Mouse (Mus musculus) left cerebral cortex, adult 2 months (tissue): ENCODE results near the gene Dact2. TPM values are rescaled to one million over a fixed set of nuclear protein-coding genes. Genes with fewer than 3 reads are reported as not detected.

Experiments used
- DNase-seq, 2 experiments: peaks; one replicate each; pipeline ENCODE4 v3.0.0; 2021 to 2022; ENCODE audit warnings: low spot score in 2 of 2, mixed read lengths in 1 of 2; ENCODE audit errors: extremely low spot score in 1 of 2
- H3K27ac ChIP-seq: fragments of 200-600 bp; 2 replicates; pipeline ENCODE4 v1.8.1; 2022
- H3K4me3 ChIP-seq: fragments of 200-600 bp; 2 replicates; pipeline ENCODE4 v1.8.1; 2022
- CTCF ChIP-seq: fragments of 200-600 bp; IDR thresholded peaks from 2 replicates; pipeline ENCODE4 v1.8.1; 2022; ENCODE audit warnings: antibody characterized with exemption, mild to moderate bottlenecking, moderate library complexity
- intact Hi-C: fragments of 180-260 bp; cut with DNase I; formaldehyde crosslinking; loops from one replicate; pipeline ENCODE4 v1.15.1; 2025
- total RNA-seq, 2 experiments: library from RNA; stranded (reverse); gene quantifications; 2 replicates each; pipeline ENCODE4 v1.2.3; 2021

Dact2 gene
- total RNA-seq, 2 experiments from 2014 or later: 58.6 to 100 TPM

DNA sequence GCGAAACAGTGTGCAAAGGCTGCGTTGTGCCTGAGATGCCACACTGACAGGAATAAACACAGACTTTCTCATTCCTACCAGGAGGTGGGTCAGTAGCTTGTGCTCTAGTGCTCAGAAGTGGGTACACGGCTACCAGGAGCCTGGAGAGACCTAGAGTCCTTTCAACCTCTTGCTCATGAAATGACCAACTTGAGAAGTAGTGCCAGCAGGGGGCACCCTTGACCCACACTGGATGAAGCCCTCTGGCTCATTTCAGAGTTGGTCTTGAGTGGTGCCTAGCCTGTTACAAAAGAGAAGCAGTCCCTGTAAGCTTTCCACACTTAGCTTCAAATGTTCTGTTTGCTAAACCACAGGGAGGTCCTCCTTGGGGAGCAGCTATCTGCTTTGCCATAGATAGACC lies 28.5 kb upstream of the Dact2 start:
- H3K27ac ChIP-seq: no peak overlapping the region
- intact Hi-C loops: loop anchor here (1.0 to 2.0 kb wide), 4 partner anchors 56 to 672 kb away; no protein-coding TSS in a partner anchor
- no peak overlapping the region for H3K4me3 ChIP-seq
- peak; percentile 82 for TF ChIP-seq CTCF
- DNase-seq: peak; percentile 72 to 86

DNA sequence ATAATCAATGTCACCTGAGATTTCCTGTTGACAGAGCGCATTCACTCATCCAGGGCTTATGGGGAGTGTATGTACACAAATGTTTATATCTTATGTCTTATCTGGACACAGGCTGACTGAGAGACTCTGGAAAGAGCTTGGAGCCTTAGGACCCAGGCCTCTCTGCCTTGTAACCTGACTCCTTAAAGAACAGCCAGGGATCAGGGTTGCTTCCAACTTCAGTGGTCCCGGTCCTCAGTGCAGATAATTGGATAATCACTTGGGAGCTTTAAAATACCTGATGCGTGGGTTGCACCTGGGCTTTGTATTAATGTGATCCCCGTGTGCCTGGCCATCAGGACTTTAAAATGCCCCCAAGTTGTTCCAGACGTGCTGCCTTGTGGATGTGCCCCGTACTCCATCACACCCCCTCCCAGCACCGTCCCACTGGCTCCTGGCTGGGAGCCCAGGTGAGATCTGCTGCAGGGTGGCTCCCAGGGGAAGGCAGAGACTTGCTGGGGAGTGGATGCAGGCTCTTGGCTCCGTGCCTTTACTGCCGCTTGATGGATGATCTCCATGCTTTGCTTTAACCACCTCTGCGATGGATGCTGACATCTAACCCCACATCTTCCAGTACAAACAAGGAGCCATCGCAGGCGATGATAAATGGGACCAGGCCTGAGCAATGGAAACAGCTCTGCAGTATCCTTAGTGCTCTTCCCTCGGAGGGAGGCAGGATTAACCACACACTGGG lies 26.8 kb upstream of the Dact2 start:
- no peak for DNase-seq
- TF ChIP-seq CTCF: no peak
- intact Hi-C loops: no loop called here
- Histone ChIP-seq H3K27ac (no peak overlapping the region), H3K4me3 (no peak overlapping the region)

DNA sequence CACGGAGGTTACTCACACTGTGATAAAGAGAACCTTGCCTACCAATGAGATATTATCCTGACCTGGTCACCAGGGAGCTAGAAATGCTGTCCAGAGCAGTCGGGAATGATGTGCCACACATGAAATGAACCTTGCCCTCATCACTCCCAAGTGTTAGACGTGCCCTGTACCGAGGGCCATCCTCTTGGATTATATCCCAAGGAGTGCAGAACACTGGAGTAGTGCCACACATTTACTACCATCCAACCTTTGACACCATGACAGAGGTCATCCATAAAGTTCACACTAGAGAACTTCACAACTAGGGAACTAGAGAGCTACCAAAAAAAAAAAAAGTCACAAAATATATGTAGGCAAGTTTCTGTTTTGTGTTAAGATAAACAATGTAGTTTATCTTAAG lies 24.3 kb upstream of the Dact2 start:
- intact Hi-C loops: no loop called here
- H3K27ac ChIP-seq: no peak overlapping the region
- no peak for DNase-seq
- H3K4me3 ChIP-seq: no peak overlapping the region
- no peak for TF ChIP-seq CTCF

DNA sequence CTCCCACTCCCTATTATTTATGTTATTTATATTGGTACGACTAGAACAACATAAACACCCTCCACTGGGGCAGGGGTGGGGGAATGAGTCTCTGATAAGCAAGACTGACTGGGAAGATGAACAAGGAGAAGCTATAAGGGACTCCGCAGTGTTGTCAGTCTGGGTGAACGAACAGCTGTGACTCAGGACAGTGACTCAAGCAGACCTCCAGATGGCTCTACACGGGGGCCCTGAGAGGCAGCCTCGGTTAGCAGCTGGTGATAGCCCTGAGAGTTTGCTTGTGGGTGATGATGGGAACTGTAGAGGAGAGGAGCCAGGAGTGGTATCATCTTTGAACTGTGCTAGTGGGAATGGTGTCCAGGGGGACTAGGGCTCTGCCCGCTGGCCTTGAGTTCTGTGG lies 23.5 kb upstream of the Dact2 start:
- DNase-seq: no peak
- Histone ChIP-seq H3K4me3 (no peak overlapping the region), H3K27ac (no peak overlapping the region)
- intact Hi-C loops: no loop called here
- no peak for TF ChIP-seq CTCF

DNA sequence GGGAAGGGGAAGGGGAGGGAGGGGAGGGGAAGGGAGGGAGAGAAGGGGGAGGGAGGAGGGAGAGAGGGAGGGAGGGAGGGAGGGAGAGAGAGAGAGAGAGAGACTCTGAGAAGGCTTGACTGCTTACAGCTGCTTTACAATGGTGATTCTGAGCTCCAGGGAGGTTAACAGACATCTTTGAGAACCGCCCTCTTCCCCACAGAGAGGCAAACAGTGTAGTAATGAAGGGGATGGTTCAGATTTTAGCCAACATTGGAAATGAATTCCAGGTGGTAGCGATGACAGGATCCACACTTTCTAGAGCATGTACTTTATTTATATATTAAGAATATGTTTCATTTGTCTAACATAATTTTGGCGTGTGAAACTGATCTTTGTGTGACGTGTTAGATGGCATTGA lies 22.7 kb upstream of the Dact2 start:
- no peak overlapping the region for H3K4me3 ChIP-seq
- intact Hi-C loops: no loop called here
- no peak overlapping the region for H3K27ac ChIP-seq
- no peak for TF ChIP-seq CTCF
- no peak for DNase-seq

DNA sequence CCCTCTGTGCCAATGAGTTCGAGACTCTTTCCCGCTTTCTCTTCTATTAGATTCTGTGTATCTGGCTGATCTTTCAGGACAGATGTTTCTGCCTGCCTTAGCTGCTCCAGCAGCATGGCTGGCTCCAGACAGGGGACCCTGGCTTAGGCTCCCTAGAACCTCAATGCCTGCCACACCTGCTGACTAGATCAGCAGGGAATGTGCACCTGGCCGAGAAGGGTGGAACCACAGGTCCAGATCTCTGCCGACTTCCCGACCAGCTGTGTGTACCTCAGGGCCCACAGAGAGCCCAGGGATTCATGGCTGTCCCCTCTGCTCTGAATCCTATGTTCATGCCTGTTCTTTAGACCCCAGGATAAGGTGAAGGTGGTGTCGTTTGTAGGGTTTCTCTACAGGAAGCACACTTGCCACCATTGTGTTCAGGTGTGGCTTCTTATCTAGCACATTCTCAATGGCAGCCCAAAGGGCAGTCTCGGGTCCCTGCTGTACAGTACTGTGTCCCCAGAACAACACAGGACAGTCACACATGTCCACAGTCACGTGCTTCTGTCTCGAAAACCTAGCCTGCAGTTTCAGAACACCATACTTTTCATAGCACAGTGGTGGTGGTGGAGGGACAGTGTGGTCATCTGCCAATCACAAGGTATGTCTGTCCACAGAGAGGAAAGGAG lies 22.0 kb upstream of the Dact2 start:
- no peak for DNase-seq
- intact Hi-C loops: no loop called here
- TF ChIP-seq CTCF: no peak
- no peak overlapping the region for H3K27ac ChIP-seq
- H3K4me3 ChIP-seq: no peak overlapping the region

DNA sequence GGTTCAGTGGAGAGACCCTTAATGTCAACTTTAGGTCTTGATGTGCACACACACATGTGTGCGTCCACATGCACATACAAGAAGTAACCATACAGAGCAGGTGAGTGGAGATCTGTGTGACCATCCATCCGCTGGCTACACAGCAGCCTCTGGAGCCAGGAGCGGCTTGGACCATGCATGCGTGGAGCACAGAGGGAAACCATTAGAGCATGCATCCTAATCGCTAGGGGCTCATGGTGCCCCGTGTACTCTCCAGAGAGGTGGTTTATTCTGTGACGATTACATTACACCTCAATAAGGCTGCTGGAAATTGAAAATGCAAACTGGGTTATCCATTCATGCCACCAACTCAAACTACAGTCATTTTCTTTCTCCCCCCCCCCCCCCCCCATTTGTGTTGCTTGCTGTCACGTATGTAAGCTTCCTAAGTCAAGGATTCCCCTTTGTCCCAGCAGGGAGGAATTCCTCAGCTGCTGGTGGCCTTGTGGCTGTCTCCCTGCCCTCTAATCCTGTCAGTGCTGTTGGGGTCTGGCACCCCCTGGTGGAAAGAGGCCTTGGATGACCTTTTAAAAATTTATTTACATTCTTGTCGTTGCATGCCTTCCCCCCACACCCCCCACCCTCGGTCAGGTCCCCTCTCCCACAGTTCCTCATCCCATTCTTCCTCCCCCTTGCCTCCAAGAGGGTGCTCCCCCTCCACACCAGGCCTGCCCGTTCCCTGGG lies 17.9 kb upstream of the Dact2 start:
- intact Hi-C loops: loop anchor here (2.0 kb wide), 1 partner anchor 109 kb away; no protein-coding TSS in a partner anchor
- Histone ChIP-seq H3K4me3 (no peak overlapping the region), H3K27ac (no peak overlapping the region)
- no peak for DNase-seq
- TF ChIP-seq CTCF: no peak; the same call in 1 of the 2 replicates

DNA sequence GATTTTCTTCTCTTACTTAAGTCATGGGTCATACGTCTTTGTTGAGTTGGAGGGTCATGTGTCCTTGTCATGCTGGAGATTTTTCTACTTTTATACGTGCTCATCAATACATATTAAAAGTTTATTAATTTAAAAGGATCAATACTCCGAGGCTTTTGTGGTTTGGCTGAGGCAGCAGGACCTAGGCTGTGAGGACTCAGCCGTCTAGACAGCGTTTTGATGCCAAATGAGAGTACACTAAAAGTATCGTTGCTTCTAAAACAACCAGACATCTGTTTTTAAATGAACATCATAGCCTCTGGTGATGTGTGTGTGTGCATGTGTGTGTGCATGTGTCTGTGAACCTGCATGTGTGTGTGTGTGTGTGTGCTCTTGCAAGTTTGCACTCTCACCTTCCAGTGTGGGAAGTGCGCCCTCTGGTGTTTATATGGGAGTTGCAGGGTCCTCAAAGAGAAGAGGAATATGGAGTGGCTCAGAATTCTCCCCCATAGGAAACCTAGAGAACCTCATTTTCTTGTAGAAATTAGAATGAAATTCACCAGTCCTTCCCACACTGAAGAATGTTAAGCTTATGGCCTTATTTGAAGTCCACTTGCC lies 16.6 kb upstream of the Dact2 start:
- peak; percentile 59 to 74 for DNase-seq
- intact Hi-C loops: loop anchor here (2.0 kb wide), 1 partner anchor 108 kb away; no protein-coding TSS in a partner anchor
- peak; percentile 74 for TF ChIP-seq CTCF
- Histone ChIP-seq H3K27ac (no peak overlapping the region), H3K4me3 (no peak overlapping the region)

DNA sequence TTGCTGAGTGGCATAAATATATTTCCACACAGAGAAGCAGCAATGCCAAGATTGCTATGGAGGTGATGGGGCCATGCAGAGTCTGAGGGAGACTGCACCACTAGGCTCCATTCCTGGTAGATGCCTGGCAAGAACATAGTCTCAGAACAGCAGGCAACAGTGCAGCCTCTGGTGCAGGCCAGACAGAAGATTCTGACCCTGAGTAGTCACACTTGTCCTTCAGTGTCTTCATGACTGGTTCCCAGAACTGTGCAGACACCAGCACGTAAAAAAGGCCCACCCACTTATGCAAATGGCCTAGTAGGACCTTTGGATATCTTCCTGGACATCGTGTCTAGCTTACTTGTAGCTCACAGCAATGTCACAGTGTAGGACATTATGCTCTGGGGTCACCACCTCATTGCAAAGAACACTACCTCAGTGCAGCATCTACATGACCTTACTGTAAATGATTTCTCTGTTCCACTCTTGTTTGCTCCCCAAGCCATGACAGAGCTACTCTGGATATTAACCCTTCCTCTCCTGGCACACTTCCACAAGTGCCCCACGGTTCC lies 9.9 kb upstream of the Dact2 start:
- no peak overlapping the region for H3K4me3 ChIP-seq
- intact Hi-C loops: no loop called here
- TF ChIP-seq CTCF: no peak
- no peak overlapping the region for H3K27ac ChIP-seq
- no peak for DNase-seq

DNA sequence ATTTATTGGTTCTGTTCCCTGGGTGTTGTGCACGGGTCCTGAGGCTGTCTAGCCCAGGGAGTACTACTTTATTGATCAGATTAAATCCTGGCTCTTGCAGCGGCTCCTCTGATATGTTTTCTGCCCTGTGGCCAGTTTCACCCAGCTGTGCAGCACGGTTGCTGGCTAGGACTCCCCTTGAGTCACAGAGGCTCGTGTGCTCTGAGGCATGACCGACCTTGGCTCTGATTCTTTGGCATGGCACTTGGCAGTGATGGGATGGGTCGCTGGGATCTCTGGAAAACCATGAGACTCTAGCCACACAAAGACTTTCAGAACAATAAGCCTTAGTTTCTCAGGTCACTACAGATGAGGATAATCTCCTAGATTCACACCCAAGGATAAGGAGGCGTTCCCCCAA lies 8.7 kb upstream of the Dact2 start:
- no peak for DNase-seq
- Histone ChIP-seq H3K27ac (no peak overlapping the region), H3K4me3 (no peak overlapping the region)
- no peak for TF ChIP-seq CTCF
- intact Hi-C loops: no loop called here

DNA sequence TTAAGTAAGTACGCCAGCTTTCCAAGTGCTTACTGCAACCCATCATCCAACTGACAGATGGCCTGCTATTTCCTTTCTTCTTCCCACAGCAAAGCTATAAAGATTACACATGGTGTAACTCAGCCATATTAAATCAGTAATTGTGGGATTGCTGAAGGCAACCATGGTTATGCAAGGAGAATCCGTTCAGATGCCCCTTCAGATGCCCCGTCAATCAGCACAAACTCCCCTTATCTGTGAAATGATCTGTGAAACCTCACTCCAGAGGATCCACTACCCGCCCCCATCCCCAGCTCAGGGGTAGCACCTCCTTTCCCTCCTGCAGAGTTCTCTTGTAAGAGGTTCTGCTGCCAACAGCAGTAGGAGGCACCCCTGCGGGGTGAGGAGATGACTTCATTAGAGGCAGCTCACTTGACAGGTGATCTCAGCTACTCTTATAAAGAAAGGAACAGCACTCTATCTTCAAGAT lies 3.0 kb upstream of the Dact2 start:
- DNase-seq: peak in 1 of 2 experiments; percentile 37
- no peak overlapping the region for H3K4me3 ChIP-seq
- no peak for TF ChIP-seq CTCF
- intact Hi-C loops: loop anchor here (2.0 to 5.0 kb wide), 2 partner anchors 32 to 360 kb away; no protein-coding TSS in a partner anchor
- peak overlapping the region; percentile 71 for H3K27ac ChIP-seq
